Mouse (Mus musculus): ENCODE data around the gene Tnc. TPM values are rescaled to one million over a fixed set of nuclear protein-coding genes. Genes with fewer than 3 reads are reported as not detected.

Tnc gene
- polyA plus RNA-seq, 1 experiment from 2014 or later = 4.0 TPM

DNA sequence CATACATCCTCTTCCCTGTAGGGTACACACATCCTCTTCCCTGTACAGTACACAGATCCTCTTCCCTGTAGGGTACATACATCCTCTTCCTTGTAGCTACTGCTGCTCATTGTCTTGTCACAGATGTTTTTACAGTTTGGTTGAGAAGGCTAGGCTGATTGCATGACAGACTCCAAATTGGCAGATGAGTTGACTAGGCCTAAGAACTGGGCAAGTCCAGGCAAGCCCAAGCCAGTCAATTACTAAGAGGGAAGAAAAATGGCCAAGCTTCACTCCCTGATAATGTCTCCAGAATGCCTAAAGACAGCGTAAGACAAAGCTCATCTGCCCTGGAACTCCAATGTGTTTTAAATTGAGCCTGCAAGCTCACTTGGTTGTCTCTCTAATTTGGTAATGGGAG, 36.9 kb downstream of the Tnc start:
- Histone ChIP-seq H3K4me1 (ENCODE audit: control insufficient read depth, insufficient read depth, low read length) (no peaks in the 10 kb centered on the region), H3K27me3 (ENCODE audit: control insufficient read depth, insufficient read depth, low read length) (no peaks in the 10 kb centered on the region), H3K9ac (ENCODE audit: low read length) (no peak overlapping the region), H3K27ac (ENCODE audit: low read depth, low read length) (no peak overlapping the region), H3K36me3 (ENCODE audit: control insufficient read depth, insufficient read depth, low read length) (no peaks in the 10 kb centered on the region), H3K4me3 (ENCODE audit: low read depth, low read length) (no peak overlapping the region), H3K4me2 (no peak overlapping the region), H3K9me3 (ENCODE audit: control insufficient read depth, low read length) (no peaks in the 10 kb centered on the region)
- no peak for DNase-seq (ENCODE audit: low spot score, missing footprints)
- ATAC-seq (ENCODE audit: low FRiP score) = no peak
- 96% methylated on average over 1 of the region's 1 CpGs for WGBS

DNA sequence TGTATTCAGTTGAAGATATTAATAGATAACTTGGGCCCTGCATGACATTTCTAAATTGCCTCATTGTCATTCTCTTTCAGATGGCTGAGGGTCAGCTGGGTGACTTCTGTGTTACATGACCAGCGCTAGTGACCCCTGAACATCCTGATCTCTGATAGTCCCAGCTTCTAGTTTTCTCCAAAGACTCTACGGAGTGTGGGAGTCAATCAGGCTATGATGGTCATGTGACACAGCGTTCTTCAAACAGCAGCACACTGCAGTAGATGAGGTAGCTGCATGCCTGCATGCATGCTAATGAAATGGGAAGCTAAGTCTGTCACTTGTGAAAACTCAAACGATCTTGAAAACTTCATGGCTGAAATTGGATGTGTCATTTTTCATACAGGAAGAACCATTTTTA, 41.6 kb downstream of the Tnc start:
- H3K9ac ChIP-seq (ENCODE audit: low read length) = no peak overlapping the region
- no peaks in the 10 kb centered on the region; the same call in 1 of the 2 replicates for H3K4me1 ChIP-seq (ENCODE audit: control insufficient read depth, insufficient read depth, low read length)
- no peaks in the 10 kb centered on the region for H3K27me3 ChIP-seq (ENCODE audit: control insufficient read depth, insufficient read depth, low read length)
- H3K27ac ChIP-seq (ENCODE audit: low read depth, low read length) = no peak overlapping the region
- WGBS = 92% methylated on average over 4 of the region's 4 CpGs
- no peaks in the 10 kb centered on the region for H3K36me3 ChIP-seq (ENCODE audit: control insufficient read depth, insufficient read depth, low read length)
- ATAC-seq (ENCODE audit: low FRiP score) (no peak), DNase-seq (ENCODE audit: low spot score, missing footprints) (no peak)
- H3K9me3 ChIP-seq (ENCODE audit: control insufficient read depth, low read length) = no peaks in the 10 kb centered on the region
- no peak overlapping the region for H3K4me3 ChIP-seq (ENCODE audit: low read depth, low read length)
- no peak overlapping the region for H3K4me2 ChIP-seq

DNA sequence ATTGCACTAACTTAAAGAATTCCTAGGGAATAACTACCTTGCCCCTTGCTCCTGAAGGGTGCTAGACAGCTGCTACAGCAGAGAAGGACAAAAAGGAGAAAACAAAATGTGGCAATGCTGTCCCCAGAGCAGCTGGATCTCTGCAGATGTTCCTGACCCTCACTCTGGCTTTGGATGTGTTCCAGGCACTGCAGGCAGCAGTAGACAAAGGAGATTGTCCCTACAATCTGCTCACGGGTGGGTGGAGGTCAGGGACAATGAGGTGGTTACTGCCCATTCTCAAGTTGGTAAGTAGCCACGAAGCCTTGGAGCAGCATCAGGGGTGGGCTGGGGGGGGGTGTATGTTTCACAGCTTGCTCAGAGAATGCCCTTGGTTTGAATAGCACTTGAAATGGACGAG, 43.1 kb downstream of the Tnc start:
- Histone ChIP-seq H3K9ac (ENCODE audit: low read length) (no peak overlapping the region), H3K27ac (ENCODE audit: low read depth, low read length) (no peak overlapping the region), H3K4me2 (no peak overlapping the region), H3K9me3 (ENCODE audit: control insufficient read depth, low read length) (no peaks in the 10 kb centered on the region), H3K27me3 (ENCODE audit: control insufficient read depth, insufficient read depth, low read length) (no peaks in the 10 kb centered on the region), H3K36me3 (ENCODE audit: control insufficient read depth, insufficient read depth, low read length) (no peaks in the 10 kb centered on the region), H3K4me1 (ENCODE audit: control insufficient read depth, insufficient read depth, low read length) (no peaks in the 10 kb centered on the region; the same call in 1 of the 2 replicates), H3K4me3 (ENCODE audit: low read depth, low read length) (no peak overlapping the region)
- no peak for ATAC-seq (ENCODE audit: low FRiP score)
- DNase-seq (ENCODE audit: low spot score, missing footprints) = no peak
- 26% methylated on average over 3 of the region's 3 CpGs for WGBS

DNA sequence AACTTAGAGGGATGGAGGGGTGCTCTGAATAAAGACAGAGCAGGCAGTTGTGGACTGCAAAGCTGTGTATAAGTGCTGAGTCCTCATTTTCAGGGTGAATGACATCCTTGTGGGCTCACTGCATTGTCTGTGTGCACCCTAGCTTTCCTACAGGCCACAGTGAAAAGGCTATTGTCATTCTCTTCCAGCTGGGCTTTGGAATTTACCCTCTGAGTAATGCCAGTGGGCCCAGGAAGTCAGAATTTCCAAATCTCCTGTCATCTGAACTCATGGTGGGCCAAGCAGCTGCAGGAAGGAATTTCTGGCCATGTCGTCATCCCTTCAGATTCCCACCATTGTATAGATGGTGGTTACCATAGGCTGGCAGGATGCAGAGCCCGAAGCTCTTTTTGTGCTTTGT, 44.6 kb downstream of the Tnc start:
- Histone ChIP-seq H3K27me3 (ENCODE audit: control insufficient read depth, insufficient read depth, low read length) (no peaks in the 10 kb centered on the region), H3K9me3 (ENCODE audit: control insufficient read depth, low read length) (no peaks in the 10 kb centered on the region), H3K27ac (ENCODE audit: low read depth, low read length) (no peak overlapping the region), H3K36me3 (ENCODE audit: control insufficient read depth, insufficient read depth, low read length) (no peaks in the 10 kb centered on the region), H3K4me3 (ENCODE audit: low read depth, low read length) (no peak overlapping the region), H3K9ac (ENCODE audit: low read length) (no peak overlapping the region), H3K4me1 (ENCODE audit: control insufficient read depth, insufficient read depth, low read length) (no peaks in the 10 kb centered on the region; the same call in 1 of the 2 replicates), H3K4me2 (no peak overlapping the region)
- DNase-seq (ENCODE audit: low spot score, missing footprints) (no peak), ATAC-seq (ENCODE audit: low FRiP score) (0 out of 2 replicates have a peak, but pooled peaks have one; percentile 35)
- 46% methylated on average over 2 of the region's 2 CpGs for WGBS

DNA sequence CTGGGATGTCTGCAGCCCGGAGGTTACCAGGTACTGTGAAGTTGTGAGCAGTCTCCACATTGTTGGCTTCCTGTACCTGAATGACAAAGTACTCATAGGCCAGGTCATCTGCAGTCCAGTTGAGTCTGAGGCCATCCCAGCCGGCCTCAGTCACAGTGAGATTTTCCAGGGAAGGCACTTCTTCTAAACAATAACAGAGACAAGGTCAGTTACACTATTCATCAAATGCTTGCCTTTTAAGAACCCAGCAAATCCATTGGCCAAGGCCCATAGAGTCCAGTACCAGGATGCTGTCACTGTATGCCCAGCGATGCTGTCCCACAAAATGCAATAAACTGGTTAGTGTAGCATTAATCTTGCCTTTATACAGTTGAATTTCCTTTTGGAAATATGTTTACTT, 46.0 kb downstream of the Tnc start:
- no peak overlapping the region for H3K4me2 ChIP-seq
- no peak for ATAC-seq (ENCODE audit: low FRiP score)
- H3K27me3 ChIP-seq (ENCODE audit: control insufficient read depth, insufficient read depth, low read length) = no peaks in the 10 kb centered on the region
- DNase-seq (ENCODE audit: low spot score, missing footprints) = no peak
- H3K36me3 ChIP-seq (ENCODE audit: control insufficient read depth, insufficient read depth, low read length) = no peaks in the 10 kb centered on the region
- H3K27ac ChIP-seq (ENCODE audit: low read depth, low read length) = no peak overlapping the region
- 85% methylated on average over 3 of the region's 3 CpGs for WGBS
- no peak overlapping the region for H3K9ac ChIP-seq (ENCODE audit: low read length)
- H3K4me3 ChIP-seq (ENCODE audit: low read depth, low read length) = no peak overlapping the region
- no peaks in the 10 kb centered on the region for H3K9me3 ChIP-seq (ENCODE audit: control insufficient read depth, low read length)
- no peaks in the 10 kb centered on the region; the same call in 1 of the 2 replicates for H3K4me1 ChIP-seq (ENCODE audit: control insufficient read depth, insufficient read depth, low read length)

DNA sequence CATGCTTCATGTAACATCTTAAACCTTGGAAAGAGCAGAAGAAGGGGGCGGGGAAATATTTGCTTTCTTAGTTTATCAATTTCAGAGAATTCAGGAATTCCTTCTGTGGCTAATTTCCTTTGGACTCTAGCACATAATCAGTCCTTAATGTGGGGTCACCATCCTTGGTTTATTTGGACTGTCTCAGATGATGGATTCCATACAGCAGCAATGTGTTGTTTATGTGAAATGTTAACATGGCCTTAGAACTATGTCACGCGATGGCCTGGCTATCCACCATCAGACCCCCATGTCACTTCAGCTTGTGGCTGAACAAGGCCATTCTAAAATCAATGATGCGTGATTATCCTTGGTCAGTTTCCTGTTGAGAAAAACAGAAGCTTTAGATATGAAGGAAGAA, 46.5 kb downstream of the Tnc start:
- no peaks in the 10 kb centered on the region for H3K36me3 ChIP-seq (ENCODE audit: control insufficient read depth, insufficient read depth, low read length)
- no peak overlapping the region for H3K27ac ChIP-seq (ENCODE audit: low read depth, low read length)
- DNase-seq (ENCODE audit: low spot score, missing footprints) (no peak), ATAC-seq (ENCODE audit: low FRiP score) (no peak)
- H3K4me1 ChIP-seq (ENCODE audit: control insufficient read depth, insufficient read depth, low read length) = no peaks in the 10 kb centered on the region; the same call in 1 of the 2 replicates
- 86% methylated on average over 4 of the region's 4 CpGs for WGBS
- H3K9ac ChIP-seq (ENCODE audit: low read length) = no peak overlapping the region
- H3K4me2 ChIP-seq = no peak overlapping the region
- no peaks in the 10 kb centered on the region for H3K9me3 ChIP-seq (ENCODE audit: control insufficient read depth, low read length)
- no peak overlapping the region for H3K4me3 ChIP-seq (ENCODE audit: low read depth, low read length)
- H3K27me3 ChIP-seq (ENCODE audit: control insufficient read depth, insufficient read depth, low read length) = no peaks in the 10 kb centered on the region

DNA sequence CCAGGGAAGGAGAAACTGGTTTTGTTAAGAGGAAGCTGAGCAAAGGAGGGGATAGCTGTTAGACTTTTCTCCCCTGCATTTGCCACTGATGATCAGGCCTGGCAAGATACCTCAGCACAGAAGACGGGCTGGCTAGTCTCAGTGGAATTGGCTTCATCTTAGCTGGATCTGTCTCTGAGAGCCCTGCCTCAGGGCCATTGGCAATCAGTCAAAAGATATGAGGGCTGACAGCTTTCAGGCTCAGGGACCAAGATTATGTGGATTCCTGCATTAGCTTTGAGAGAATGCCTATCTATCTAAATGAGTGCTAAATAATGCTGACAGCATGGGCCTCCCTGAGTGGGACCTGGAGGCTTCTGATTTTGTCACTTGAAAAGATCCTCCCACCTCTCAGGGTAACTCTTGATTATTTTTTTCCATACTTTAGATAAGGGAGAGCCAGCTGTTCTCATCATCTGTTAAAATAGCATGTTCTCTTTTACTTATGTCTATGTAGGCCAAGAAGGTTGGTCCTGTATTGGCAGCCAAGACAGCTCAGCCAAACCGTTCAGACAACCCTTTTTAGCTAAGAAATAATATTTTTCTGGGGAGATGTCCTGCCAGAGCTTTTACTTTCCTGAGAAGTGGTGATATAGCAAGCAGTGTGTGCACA, 53.2 kb downstream of the Tnc start:
- Histone ChIP-seq H3K4me2 (no peak overlapping the region), H3K9ac (ENCODE audit: low read length) (no peak overlapping the region), H3K9me3 (ENCODE audit: control insufficient read depth, low read length) (no peaks in the 10 kb centered on the region), H3K36me3 (ENCODE audit: control insufficient read depth, insufficient read depth, low read length) (no peaks in the 10 kb centered on the region), H3K27ac (ENCODE audit: low read depth, low read length) (no peak overlapping the region), H3K4me3 (ENCODE audit: low read depth, low read length) (no peak overlapping the region), H3K27me3 (ENCODE audit: control insufficient read depth, insufficient read depth, low read length) (no peaks in the 10 kb centered on the region), H3K4me1 (ENCODE audit: control insufficient read depth, insufficient read depth, low read length) (no peaks in the 10 kb centered on the region)
- no peak for ATAC-seq (ENCODE audit: low FRiP score)
- 75% methylated on average over 2 of the region's 2 CpGs for WGBS
- peak; percentile 70 for DNase-seq (ENCODE audit: low spot score, missing footprints)

DNA sequence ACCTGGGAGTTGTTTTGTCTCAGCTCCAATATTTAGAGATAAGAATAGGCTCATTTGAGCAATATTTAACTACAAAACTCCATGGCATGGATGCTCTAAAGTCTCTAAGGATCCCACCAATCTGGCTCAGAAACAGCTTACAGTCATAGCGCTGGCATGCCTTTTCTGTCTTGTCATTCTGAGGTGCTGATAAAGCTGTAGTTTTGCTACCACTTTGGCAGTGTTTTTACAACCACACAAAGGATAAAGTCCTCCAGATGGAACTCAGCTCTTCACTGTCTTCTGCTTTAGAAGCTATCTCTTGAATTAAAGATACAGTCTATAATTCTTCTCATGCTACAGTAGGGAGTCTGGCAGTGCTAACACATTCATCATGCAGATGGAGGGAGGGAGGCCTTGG, 56.6 kb downstream of the Tnc start:
- 92% methylated on average over 1 of the region's 1 CpGs for WGBS
- no peaks in the 10 kb centered on the region for H3K4me1 ChIP-seq (ENCODE audit: control insufficient read depth, insufficient read depth, low read length)
- ATAC-seq (ENCODE audit: low FRiP score) = no peak
- no peaks in the 10 kb centered on the region for H3K27me3 ChIP-seq (ENCODE audit: control insufficient read depth, insufficient read depth, low read length)
- H3K4me2 ChIP-seq = no peak overlapping the region
- no peaks in the 10 kb centered on the region for H3K9me3 ChIP-seq (ENCODE audit: control insufficient read depth, low read length)
- H3K4me3 ChIP-seq (ENCODE audit: low read depth, low read length) = no peak overlapping the region
- no peak for DNase-seq (ENCODE audit: low spot score, missing footprints)
- H3K27ac ChIP-seq (ENCODE audit: low read depth, low read length) = no peak overlapping the region
- H3K36me3 ChIP-seq (ENCODE audit: control insufficient read depth, insufficient read depth, low read length) = no peaks in the 10 kb centered on the region
- H3K9ac ChIP-seq (ENCODE audit: low read length) = no peak overlapping the region

DNA sequence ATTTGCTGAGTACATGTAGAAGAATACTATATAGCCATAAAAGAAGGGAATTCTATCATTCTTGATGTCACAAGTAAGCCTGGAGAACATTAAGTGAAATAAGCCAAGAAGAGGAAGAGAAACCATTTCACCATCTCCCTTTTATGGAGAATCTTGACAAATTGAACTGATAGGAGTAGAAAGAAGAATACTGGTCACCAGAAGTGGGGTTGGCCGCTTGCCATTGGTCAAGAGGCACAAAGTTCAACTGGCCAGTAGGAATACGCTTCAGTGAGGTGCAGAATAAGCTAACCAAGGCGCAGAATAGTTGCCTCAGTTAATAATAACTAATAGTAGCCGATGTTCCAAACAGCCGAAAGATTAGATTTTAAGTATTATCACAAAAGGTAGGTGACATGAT, 58.7 kb downstream of the Tnc start:
- Histone ChIP-seq H3K27ac (ENCODE audit: low read depth, low read length) (no peak overlapping the region), H3K4me2 (no peak overlapping the region), H3K4me3 (ENCODE audit: low read depth, low read length) (no peak overlapping the region), H3K4me1 (ENCODE audit: control insufficient read depth, insufficient read depth, low read length) (no peaks in the 10 kb centered on the region), H3K36me3 (ENCODE audit: control insufficient read depth, insufficient read depth, low read length) (no peaks in the 10 kb centered on the region), H3K9me3 (ENCODE audit: control insufficient read depth, low read length) (no peaks in the 10 kb centered on the region), H3K27me3 (ENCODE audit: control insufficient read depth, insufficient read depth, low read length) (no peaks in the 10 kb centered on the region), H3K9ac (ENCODE audit: low read length) (no peak overlapping the region)
- ATAC-seq (ENCODE audit: low FRiP score) (no peak), DNase-seq (ENCODE audit: low spot score, missing footprints) (no peak)
- 97% methylated on average over 5 of the region's 5 CpGs for WGBS
